Mouse (Mus musculus): ENCODE measurements around the gene Pip5k1a. TPM values are rescaled to one million over a fixed set of nuclear protein-coding genes. Genes with fewer than 3 reads are reported as not detected.
"Not testable (repeated sequence)": the region's sequence is repeated elsewhere in the genome, so short reads cannot be mapped to it uniquely, and the experiment has no call there.

The Pip5k1a gene
- 10 to 100 TPM; 14.9 to 15.3 TPM for total RNA-seq (2021)
- long read RNA-seq, experiment 1, partial matches to known transcripts, result 0 of 29 reads
- long read RNA-seq, experiment 1, other reads (novel, unspliced or antisense), result 29 of 29 reads
- long read RNA-seq, experiment 2, partial matches to known transcripts, result 0 of 35 reads
- long read RNA-seq, experiment 2, other reads (novel, unspliced or antisense), result 35 of 35 reads

- peak; percentile 96 to 98 for DNase-seq
Observed at GRCm38 (mm10) chr3:95106338-95107117, at the start of gene Pip5k1a. TSS of gene Pip5k1a (minus strand) at chr3:95106930.

DNA sequence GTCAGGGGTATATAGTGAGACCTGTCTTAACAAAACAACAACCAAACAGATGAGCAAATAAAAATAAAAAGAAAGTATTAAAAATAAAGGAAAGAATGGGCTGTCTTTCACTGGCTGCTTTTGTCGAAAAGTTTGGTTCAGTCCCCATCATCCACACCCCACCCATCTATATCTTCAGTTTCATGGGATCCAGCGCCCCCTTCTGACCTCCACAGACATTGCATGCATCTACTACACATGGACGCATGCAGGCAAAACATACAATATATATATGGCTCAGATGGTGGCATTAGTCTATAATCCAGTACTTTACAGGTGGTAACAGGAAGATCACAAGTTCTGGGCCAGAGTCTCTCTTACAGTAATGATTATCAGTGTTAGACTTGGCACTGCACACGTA lies 47.1 kb upstream of the Pip5k1a start:
- peak in 1 of 2 experiments; percentile 51 for DNase-seq

DNA sequence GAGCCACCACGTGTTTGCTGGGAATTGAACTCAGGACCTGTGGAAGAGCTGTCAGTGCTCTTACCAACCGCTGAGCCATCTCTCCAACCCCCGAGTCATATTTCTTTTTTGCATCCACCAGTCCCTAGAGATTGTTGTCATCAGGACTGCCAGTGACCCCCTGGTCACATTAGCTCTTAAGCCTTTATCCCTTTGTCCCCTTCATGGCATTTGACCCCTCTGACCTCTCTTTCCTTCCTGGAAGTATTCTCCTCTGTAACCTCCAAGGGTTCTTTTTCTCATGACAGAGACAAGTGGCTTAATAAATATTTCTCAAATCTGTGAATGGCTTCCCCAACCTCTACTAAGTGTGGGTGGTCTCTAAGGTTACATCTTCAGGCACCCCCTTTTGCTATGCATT lies 41.2 kb upstream of the Pip5k1a start:
- DNase-seq, result no peak

- peak; percentile 90 to 96 for DNase-seq
Observed at GRCm38 (mm10) chr3:95142617-95143011, 35.9 kb upstream of the Pip5k1a start.

DNA sequence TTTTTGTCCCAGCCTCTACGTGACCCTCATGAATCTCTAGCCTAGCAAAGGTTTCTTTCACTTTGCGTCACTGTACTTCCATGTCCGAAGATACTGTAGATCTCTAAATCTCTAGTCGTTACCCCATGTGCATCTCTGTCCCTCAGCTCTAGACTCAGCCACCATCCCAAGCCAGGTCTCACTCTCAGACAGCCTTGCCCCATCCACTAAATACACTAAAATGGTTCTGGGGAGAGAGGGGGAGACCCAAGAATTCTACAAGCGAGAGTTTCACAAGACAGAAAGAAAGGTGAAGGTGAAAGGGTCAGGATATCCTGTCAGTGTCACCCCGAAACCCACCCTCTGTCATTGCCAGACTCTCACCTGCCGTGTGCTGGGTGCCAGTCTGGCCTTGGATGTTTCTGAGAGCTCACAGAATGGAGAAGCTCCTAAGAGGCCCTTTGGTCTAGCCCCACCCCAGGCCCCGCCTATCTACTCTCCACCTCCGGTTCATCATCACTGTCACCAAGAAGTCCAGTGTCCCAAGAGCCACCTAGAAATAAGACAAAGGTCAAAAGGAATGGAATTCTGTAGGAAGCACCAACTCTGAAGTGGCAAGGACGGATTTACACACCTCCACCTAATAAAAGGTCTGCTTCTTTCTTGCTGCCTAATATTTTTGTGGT lies 35.4 kb upstream of the Pip5k1a start, which contains the start of gene Tnfaip8l2:
Gene Tnfaip8l2, minus strand, starts transcription at position 409 of the 665 bp plus-strand sequence.
- DNase-seq, result peak in 1 of 2 experiments; percentile 71

- DNase-seq, result peak in 1 of 2 experiments; percentile 59
Observed at GRCm38 (mm10) chr3:95141474-95141873, 34.7 kb upstream of the Pip5k1a start.

DNA sequence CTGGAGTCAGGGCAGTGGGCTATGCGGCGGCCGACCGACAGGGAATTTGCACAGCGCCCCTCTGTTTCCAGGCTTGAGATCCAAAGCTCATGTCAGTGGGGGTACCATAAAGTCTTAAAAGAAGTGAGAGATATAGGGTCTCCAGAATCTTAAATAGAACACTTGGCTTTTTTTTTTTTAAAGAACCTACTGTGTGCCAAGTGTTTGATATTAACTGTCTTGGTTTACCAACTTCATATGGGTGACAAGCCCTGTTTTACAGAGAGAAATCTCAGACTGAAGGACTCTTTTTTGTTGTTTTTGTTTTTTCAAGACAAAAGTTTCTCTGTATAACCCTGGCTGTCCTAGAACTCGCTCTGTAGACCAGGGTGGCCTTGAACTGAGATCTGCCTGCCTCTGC lies 34.1 kb upstream of the Pip5k1a start:
- DNase-seq, result no peak

DNA sequence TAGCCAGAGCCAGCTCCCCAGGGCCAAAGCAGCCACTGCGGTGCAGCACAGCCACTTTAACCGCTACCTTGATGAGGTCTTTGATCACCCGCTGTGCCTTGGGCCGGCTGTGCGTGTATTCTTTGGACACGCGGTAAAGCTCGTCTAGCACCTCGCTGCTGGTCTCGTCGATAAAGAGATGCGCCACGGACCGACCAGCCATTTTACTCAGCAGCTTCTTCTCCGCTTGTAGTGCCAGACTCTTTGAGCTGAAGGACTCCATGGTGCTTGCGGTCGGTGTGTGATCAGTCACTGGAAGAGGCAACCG lies 33.5 kb upstream of the Pip5k1a start:
- no peak for DNase-seq

DNA sequence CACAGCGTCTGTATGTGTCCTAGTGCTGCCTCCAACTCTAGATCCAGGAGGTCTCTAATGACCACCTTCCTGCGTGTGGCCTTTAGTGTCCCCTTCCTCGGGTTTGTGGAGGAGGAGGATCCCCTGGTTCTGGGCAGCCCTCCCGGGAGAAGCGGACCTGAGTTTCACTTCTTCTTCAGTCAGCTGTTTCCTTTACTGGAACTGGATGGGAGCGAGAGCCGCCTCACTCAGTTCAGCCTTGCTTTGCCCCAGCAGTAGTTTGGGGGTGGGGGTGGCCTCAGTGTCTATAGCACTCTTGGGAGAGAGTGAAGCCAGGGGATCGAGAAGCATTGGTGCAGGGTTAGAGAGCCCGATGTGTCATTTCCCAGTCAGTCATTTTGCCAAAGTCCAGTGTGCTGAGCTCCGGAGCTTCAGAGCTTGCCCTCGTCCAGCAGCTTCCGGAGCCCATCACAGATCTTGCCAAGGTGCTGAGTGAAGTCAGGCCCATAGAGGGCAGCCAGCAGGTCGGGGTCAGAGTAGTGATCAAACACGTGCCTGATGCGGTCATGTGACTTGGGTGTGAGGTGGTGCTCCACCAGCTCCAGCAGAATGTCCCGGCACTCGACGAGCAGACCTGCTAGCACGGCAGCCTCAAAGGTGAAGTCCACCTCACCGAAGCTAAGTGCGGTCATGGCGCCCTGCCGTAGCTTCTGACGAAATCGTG lies 33.0 kb upstream of the Pip5k1a start:
- DNase-seq, result peak in 1 of 2 experiments; percentile 63

DNA sequence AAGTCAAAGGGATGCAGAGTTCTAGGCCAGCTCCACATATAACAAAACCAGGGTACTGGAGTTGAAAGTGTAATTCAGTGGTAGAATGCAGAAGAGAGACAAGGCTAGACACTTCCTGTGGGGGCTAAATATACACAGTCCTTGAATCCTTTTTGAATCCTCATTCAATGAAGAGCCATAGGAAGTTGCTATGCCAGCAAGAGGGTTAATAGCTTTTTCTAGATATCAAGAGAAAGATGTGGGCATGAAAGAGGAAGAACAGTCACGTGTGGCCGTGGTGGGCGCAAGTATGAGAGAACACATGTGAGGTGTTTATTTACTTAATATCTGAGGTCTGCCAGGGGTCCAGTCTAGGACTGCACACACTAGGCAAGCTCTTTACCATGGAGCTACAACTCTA lies 29.6 kb upstream of the Pip5k1a start:
- DNase-seq, result no peak

DNA sequence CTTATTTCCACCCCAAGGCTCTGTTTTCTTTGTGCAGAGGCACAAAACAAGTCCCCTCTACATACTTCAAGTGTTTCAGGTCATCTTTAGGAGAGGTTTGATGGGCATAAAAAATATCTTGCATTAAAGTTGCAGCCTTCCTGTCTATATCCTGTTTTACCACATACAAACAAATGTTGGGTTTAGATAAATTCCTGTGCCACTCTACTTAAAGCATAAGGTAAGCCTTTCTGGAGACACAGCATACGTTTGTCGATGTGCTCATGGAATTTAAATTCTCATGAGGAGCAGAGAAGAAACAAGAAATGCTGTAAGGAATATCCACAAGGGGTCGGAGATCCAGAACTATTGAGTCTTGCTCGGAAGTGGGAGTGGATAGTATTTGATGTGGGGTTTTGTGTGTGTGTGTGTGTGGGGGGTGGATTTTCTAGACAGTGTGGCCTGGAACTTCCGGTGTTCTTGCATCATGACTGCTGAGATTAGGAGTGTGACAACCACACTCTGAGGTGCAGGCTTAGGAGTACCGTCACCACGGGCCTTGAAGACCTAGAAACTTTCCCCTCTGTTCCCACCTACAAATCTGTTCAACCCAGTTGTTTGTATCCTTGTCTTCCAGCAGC lies 28.8 kb upstream of the Pip5k1a start:
- DNase-seq, result no peak

DNA sequence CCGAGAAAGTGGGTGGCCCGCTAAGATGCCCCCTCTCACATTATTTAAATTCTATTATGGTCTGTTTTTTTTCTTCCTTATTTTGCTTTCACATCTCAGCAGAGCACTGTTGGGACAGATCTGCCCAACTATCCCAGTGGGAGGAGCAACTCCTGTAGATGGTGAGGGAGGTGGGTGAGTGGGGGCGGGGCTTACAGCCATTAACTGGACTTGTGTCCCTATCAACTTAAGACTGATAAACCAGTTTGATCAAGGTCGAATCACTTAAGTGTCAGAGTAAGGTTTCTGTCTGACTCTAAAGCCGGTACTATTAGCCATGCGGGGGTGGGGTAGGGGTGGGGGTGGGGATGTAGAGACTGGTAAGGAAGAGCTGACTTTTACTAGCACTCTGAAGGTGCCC lies 28.3 kb upstream of the Pip5k1a start:
- DNase-seq, result peak; percentile 71 to 76

GRCm38 (mm10) chr3:95134133-95134532 lies 27.4 kb upstream of the Pip5k1a start:
- DNase-seq, result not testable (repeated sequence)

DNA sequence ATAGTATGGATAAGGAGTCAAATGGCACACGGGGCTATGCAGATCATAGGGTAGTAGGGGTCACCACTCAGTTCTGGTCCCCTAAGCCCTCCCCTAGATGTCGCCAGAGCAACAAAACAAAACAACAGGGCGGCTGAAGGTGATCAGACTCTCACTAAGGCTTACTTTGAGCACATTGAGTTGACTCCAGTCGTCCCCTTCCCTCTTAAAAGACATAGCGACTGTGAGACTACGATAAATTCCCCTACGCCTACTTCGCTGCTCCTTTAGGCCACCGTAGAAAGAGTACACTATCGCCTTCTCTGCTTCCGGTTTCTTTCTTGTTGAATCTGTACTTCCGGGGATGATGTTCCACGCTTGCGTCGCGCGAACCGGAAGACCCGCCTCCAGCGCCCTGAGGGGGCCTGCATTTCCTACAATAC lies 27.0 kb upstream of the Pip5k1a start, which contains the start of the genes Scnm1 and Lysmd1:
Gene Scnm1, minus strand, starts transcription at position 332 of the 422 bp plus-strand sequence.
Gene Lysmd1, plus strand, starts transcription at position 409 of the 422 bp plus-strand sequence.
- DNase-seq, result peak; percentile 94 to 96

DNA sequence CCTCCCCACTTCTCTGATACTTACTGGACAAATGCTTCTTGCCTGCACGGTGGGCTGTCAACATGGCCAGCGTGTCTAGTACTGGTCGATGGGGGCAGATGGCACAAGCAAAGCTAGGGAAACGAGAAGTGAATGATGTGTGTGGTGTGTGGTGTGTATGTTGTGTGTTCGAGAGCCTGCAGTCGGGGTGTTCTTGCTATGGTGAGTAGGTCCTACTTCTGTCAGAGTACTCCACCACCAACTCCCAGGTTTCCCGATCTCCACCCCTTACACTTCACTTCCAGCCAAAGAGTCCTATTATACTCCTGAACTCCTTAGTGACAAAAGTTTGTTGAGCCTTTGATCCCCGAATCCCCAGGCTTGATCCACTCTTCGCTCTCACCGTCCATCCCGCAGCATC lies 26.4 kb upstream of the Pip5k1a start:
- DNase-seq, result no peak

- DNase-seq, result not testable (repeated sequence)
Observed at GRCm38 (mm10) chr3:95132389-95132788, 25.7 kb upstream of the Pip5k1a start.

DNA sequence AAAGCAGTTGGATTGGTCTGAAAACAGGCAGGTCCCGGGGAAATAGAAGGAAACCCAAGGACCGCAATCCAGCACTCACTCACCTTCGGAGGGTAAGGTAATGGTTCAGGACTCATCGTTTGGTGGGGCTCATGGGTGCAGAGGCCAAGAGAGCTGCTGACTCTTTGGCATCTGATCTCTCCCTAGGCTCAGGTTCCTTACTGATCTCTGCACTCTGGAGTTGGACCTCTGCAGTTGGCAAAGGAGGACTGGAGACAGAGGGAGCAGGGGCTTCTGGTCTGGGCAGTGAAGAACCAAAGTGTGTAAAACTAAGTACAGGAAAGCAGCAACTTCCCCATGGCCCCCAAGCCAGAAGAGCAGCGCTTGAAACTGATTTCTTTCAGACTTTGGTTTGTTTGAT lies 23.4 kb upstream of the Pip5k1a start:
- no peak for DNase-seq

GRCm38 (mm10) chr3:95129226-95129651 lies 22.5 kb upstream of the Pip5k1a start:
- peak; percentile 73 for DNase-seq

DNA sequence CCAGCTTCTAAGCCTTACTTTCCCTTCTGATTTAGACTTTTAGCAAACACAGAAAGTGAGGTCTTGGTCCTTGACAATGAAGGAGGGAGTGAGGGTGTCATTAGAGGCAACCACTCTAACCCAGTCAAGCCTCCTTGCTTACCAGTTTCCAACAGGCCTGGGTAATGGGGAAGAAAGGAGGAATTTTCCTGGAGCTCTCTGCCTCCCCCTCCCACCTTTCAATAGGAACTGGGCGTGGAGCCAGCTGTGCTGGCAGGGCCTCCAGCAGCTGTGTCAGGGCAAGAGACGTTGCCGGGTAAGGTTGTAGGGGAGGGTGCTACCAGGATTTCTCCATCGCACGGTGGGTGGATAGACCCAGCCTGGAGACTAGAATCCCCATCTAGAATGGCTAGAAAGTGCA lies 18.2 kb upstream of the Pip5k1a start:
- peak in 1 of 2 experiments; percentile 55 for DNase-seq

DNA sequence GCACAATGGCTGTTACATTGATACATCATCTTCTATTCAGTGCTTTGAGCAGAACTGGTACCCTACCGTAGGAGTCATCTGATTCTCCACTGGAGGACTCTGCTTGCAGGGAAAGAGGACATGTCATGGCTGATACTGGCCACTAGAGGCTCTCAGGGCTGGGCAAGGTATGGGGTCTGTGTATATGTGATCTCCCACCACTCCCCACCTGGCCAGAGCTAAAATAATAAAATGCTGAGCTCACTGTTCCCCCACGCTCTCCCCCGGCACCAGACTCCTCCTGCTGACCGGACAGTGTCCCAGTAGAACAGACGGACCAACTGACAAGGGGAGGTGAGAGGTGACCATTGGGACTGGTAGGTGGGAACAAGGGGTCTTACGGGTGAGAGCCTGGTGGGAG lies 17.5 kb upstream of the Pip5k1a start, which contains the start of gene Tmod4:
Gene Tmod4, plus strand, starts transcription at position 231 of the 400 bp plus-strand sequence.
- DNase-seq, result peak in 1 of 2 experiments; percentile 39

DNA sequence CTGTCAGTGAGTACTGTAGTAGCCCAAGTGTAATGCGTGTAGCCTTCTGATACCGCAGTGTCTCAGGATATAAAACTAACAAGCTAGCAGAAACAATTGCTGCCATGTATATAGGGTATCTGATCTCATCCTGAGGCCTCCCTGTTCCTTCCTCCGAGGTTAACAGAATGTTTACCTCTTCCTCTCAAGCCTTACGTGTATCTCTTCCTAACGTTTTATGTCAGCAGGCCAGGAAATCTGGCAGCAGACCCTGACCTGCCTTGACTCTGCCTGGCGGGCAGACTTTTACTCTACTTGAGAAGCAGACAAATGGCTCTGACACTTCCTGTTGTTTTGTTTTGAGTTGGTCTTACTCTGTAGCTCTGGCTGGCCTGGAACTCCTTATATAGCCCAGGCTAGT lies 14.8 kb upstream of the Pip5k1a start:
- DNase-seq, result no peak

- no peak for DNase-seq
Observed at GRCm38 (mm10) chr3:95117751-95118150, 11.0 kb upstream of the Pip5k1a start.

Measured in heart, adult 18-20 months (tissue).